Mouse (Mus musculus): ENCODE measurements around the gene Fam89b. TPM values are rescaled to one million over a fixed set of nuclear protein-coding genes. Genes with fewer than 3 reads are reported as not detected.

Gene Fam89b
- total and polyA plus RNA-seq, 3 experiments = 58.1 to 466 (median 68.4) TPM

- peak; percentile 85 for DNase-seq
Measured at GRCm38 (mm10) chr19:5740320-5741317, 11.2 kb upstream of the Fam89b start, which contains the start of gene Ltbp3. Gene Ltbp3 (plus strand): TSS chr19:5740904.

- DNase-seq = no peak
Measured at GRCm38 (mm10) chr19:5739446-5739845, 10.0 kb upstream of the Fam89b start.

GRCm38 (mm10) chr19:5734325-5734724, 4.9 kb upstream of the Fam89b start:
- DNase-seq = no peak

- DNase-seq = peak; percentile 95
Measured at GRCm38 (mm10) chr19:5731264-5731978, 2.0 kb upstream of the Fam89b start.

GRCm38 (mm10) chr19:5730314-5731186, 1.1 kb upstream of the Fam89b start:
- no peak for DNase-seq

- peak; percentile 70 for DNase-seq
Measured at GRCm38 (mm10) chr19:5728631-5729443, 616 bp downstream of the Fam89b start.

- peak; percentile 90 for DNase-seq
Measured at GRCm38 (mm10) chr19:5727701-5728100, 1.8 kb downstream of the Fam89b start.

- DNase-seq = no peak
Measured at GRCm38 (mm10) chr19:5726961-5727578, 2.4 kb downstream of the Fam89b start.

- peak; percentile 88 for DNase-seq
Measured at GRCm38 (mm10) chr19:5725767-5726515, 3.5 kb downstream of the Fam89b start, which contains the start of gene Ehbp1l1. Gene Ehbp1l1 (minus strand): TSS chr19:5726317.

- peak; percentile 59 for DNase-seq
Measured at GRCm38 (mm10) chr19:5725029-5725707, 4.3 kb downstream of the Fam89b start.

GRCm38 (mm10) chr19:5724549-5724941, 4.9 kb downstream of the Fam89b start:
- DNase-seq = peak; percentile 92

GRCm38 (mm10) chr19:5723934-5724548, 5.4 kb downstream of the Fam89b start:
- DNase-seq = no peak

GRCm38 (mm10) chr19:5722848-5723425, 6.5 kb downstream of the Fam89b start:
- DNase-seq = no peak

- no peak for DNase-seq
Measured at GRCm38 (mm10) chr19:5721233-5721632, 8.2 kb downstream of the Fam89b start.

- DNase-seq = no peak
Measured at GRCm38 (mm10) chr19:5716955-5717354, 12.5 kb downstream of the Fam89b start.

- DNase-seq = no peak
Measured at GRCm38 (mm10) chr19:5715793-5716688, 13.4 kb downstream of the Fam89b start.

- DNase-seq = peak; percentile 76
Measured at GRCm38 (mm10) chr19:5713730-5714129, 15.7 kb downstream of the Fam89b start.

All from adrenal gland, adult 2 months (tissue).